Comparison of ENCODE assay signal across 8 mouse cellular contexts in the genomic region with DNA sequence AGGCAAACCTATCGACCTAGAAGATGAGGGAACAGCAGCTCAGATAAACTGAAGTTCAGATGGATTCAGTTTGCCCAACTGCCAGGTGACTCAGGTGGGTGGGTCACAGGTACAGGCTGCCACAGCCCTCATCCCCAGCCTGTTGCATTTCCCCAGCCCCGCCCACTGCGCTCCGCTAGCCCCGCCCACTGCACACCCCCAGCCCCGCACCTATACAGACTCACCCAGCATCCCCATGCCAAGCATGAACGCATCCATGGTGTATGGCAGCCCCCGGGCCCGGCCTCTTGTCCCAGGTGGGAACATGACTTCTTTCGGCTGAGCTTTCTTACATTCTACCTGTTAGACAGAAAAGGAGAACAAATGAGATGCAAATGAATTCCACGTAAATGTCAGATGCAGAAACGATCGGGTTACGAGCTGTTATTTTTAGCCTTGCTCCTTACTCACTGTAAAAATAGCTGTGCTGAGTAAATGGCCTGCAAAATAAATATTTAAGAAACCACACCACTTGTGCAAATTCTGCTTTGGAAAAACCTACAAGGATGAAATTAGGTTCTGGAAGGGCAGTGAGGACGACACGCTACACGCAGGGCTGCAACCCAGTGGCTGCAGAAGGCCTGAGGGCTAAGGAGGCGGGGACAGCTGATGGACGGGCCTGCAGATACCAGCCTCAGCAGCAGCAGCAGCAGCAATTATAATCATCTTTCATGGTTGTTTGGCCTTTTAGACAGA.
DNase-seq lines count a peak whose midpoint lies in the region; ATAC-seq and TF ChIP-seq lines count a peak whose summit lies in the region.

No protein-coding gene starts in this region.

- H3K36me3 ChIP-seq in embryonic facial prominence, embryonic 10.5 days (replicated peaks), result peaks cover 65% of the 10 kb centered on the region
- 0 out of 2 replicates have a peak, but pooled peaks cover 3% of the 10 kb centered on the region for H3K36me3 ChIP-seq in hindbrain, embryonic 11.5 days (ENCODE audit: control insufficient read depth, insufficient read depth, low read length)
- H3K36me3 ChIP-seq in myocyte (ENCODE audit: control insufficient read depth, insufficient read depth), result peaks cover 9% of the 10 kb centered on the region
- 0 out of 2 replicates have a peak, but pooled peaks cover 2% of the 10 kb centered on the region for H3K36me3 ChIP-seq in liver, embryonic 12.5 days

- peak overlapping the region; percentile 48 for H3K27ac ChIP-seq in embryonic facial prominence, embryonic 10.5 days (replicated peaks)
- peak overlapping the region; percentile 1 for H3K27ac ChIP-seq in hindbrain, embryonic 11.5 days (ENCODE audit: low read depth, low read length)
- no peak overlapping the region for H3K27ac ChIP-seq in liver, embryonic 12.5 days

- H3K9me3 ChIP-seq in embryonic facial prominence, embryonic 10.5 days, result no peaks in the 10 kb centered on the region
- H3K9me3 ChIP-seq in hindbrain, embryonic 11.5 days (ENCODE audit: control insufficient read depth, low read length), result no peaks in the 10 kb centered on the region
- no peaks in the 10 kb centered on the region for H3K9me3 ChIP-seq in liver, embryonic 12.5 days (replicated peaks)

- H3K79me2 ChIP-seq in myocyte (ENCODE audit: control insufficient read depth, insufficient read depth), result no peaks in the 10 kb centered on the region

- no peak overlapping the region for H3K4me2 ChIP-seq in hindbrain, embryonic 11.5 days (replicated peaks; ENCODE audit: low read depth, low read length)
- H3K4me2 ChIP-seq in myocyte (ENCODE audit: low read depth), result peak overlapping the region; percentile 36
- H3K4me2 ChIP-seq in liver, embryonic 12.5 days, result no peak overlapping the region

- peak; percentile 20 for DNase-seq in kidney, adult 11 months
- no peak for DNase-seq in kidney, adult 9 months
- DNase-seq in embryonic facial prominence, embryonic 10.5 days (ENCODE audit: low spot score), result no peak
- DNase-seq in hindbrain, embryonic 11.5 days (ENCODE audit: low spot score), result peak; percentile 46

- peaks cover 34% of the 10 kb centered on the region for H3K4me1 ChIP-seq in embryonic facial prominence, embryonic 10.5 days
- peaks cover 6% of the 10 kb centered on the region for H3K4me1 ChIP-seq in hindbrain, embryonic 11.5 days (replicated peaks; ENCODE audit: control insufficient read depth, insufficient read depth, low read length)
- H3K4me1 ChIP-seq in liver, embryonic 12.5 days, result no peaks in the 10 kb centered on the region

- ATAC-seq in hindbrain, embryonic 11.5 days (ENCODE audit: low FRiP score), result peak; percentile 53; the same call in 1 of the 2 replicates
- ATAC-seq in activated CD4-positive, CD25-positive, alpha-beta regulatory T cell, adult 4 months, result no peak
- ATAC-seq in liver, embryonic 12.5 days, result no peak
- no peak for ATAC-seq in cerebellum, adult (ENCODE audit: insufficient number of reproducible peaks, low FRiP score, low TSS enrichment)

- no peak overlapping the region for H3ac ChIP-seq in myocyte (ENCODE audit: control insufficient read depth, insufficient read length)

- TF ChIP-seq POLR2A in myocyte (IDR thresholded peaks at IDR 0.05; ENCODE audit: insufficient read length, low read depth), result no peak

- 69% methylated on average over 19 of the region's 19 CpGs for WGBS in embryonic facial prominence, embryonic 10.5 days
- WGBS in hindbrain, embryonic 11.5 days, result 70% methylated on average over 19 of the region's 19 CpGs
- 75% methylated on average over 19 of the region's 19 CpGs for WGBS in liver, embryonic 12.5 days (ENCODE audit: insufficient replicate concordance)

- H3K27me3 ChIP-seq in embryonic facial prominence, embryonic 10.5 days (replicated peaks; ENCODE audit: low read depth, poor library complexity, severe bottlenecking), result no peaks in the 10 kb centered on the region
- no peaks in the 10 kb centered on the region for H3K27me3 ChIP-seq in hindbrain, embryonic 11.5 days (ENCODE audit: control insufficient read depth, insufficient read depth, low read length)
- H3K27me3 ChIP-seq in myocyte (ENCODE audit: control insufficient read depth, insufficient read depth, insufficient read length), result no peaks in the 10 kb centered on the region
- H3K27me3 ChIP-seq in liver, embryonic 12.5 days (replicated peaks), result no peaks in the 10 kb centered on the region

- H3K4me3 ChIP-seq in embryonic facial prominence, embryonic 10.5 days, result no peak overlapping the region
- H3K4me3 ChIP-seq in hindbrain, embryonic 11.5 days (ENCODE audit: low read depth, low read length), result no peak overlapping the region
- no peak overlapping the region for H3K4me3 ChIP-seq in myocyte
- no peak overlapping the region for H3K4me3 ChIP-seq in liver, embryonic 12.5 days

- no peak overlapping the region for H3K9ac ChIP-seq in hindbrain, embryonic 11.5 days (ENCODE audit: low read depth, low read length)
- no peak overlapping the region for H3K9ac ChIP-seq in liver, embryonic 12.5 days

TF ChIP-seq in myocyte, 11 proteins besides CTCF, POLR2A, EP300 and RAD21:
- TF ChIP-seq TCF3 (IDR thresholded peaks at IDR 0.05; ENCODE audit: insufficient read length, low read depth) (no peak), USF1 (IDR thresholded peaks at IDR 0.05; ENCODE audit: low read depth) (no peak), MYOD1 (IDR thresholded peaks at IDR 0.05; ENCODE audit: control insufficient read depth in 1 of 3, insufficient read length in 2 of 3, low read depth in 2 of 3) (no peak), REST (IDR thresholded peaks at IDR 0.05; ENCODE audit: insufficient read depth, insufficient read length) (no peak), SRF (IDR thresholded peaks at IDR 0.05; ENCODE audit: control insufficient read depth, insufficient read length, low read depth) (no peak), CEBPB (IDR thresholded peaks at IDR 0.05; ENCODE audit: insufficient read depth, poor library complexity, severe bottlenecking) (no peak), MAX (IDR thresholded peaks at IDR 0.05; ENCODE audit: low read depth) (no peak), E2F4 (IDR thresholded peaks at IDR 0.05; ENCODE audit: insufficient read depth) (no peak), POLR2AphosphoS2 (IDR thresholded peaks at IDR 0.05; ENCODE audit: insufficient read length, low read depth) (no peak), TCF12 (IDR thresholded peaks at IDR 0.05; ENCODE audit: insufficient read depth, poor library complexity, severe bottlenecking) (no peak), MYOG (IDR thresholded peaks at IDR 0.05; ENCODE audit: control insufficient read depth in 1 of 3, insufficient read depth in 1 of 3, insufficient read length in 2 of 3, low read depth in 2 of 3) (no peak)

Comparison
In these comparisons a context has a peak if more than half of its experiments do, and no peak if none do; other contexts are left out.
1. DNase-seq: peak in kidney, adult 11 months (single experiment) and hindbrain, embryonic 11.5 days (single experiment); none in kidney, adult 9 months (single experiment) and embryonic facial prominence, embryonic 10.5 days (single experiment).